Mouse (Mus musculus): ENCODE measurements at regions not wholly inside any gene's neighbourhood (a gene's known extent, or its start where the extent isn't known, plus 50 kb on each side); places are given as distances from the start of the nearest gene placed in this dataset.

GRCm38 (mm10) chr14:31942266-31942960, 86.4 kb upstream of the Galnt15 start:
- ATAC-seq (ENCODE audit: insufficient number of reproducible peaks, low FRiP score, low TSS enrichment) = no peak

- no peak for ATAC-seq (ENCODE audit: insufficient number of reproducible peaks, low FRiP score, low TSS enrichment)
Measured at GRCm38 (mm10) chr14:31944682-31945081, 84.1 kb upstream of the Galnt15 start.

- ATAC-seq (ENCODE audit: insufficient number of reproducible peaks, low FRiP score, low TSS enrichment) = no peak
Measured at GRCm38 (mm10) chr14:31945125-31945524, 83.7 kb upstream of the Galnt15 start.

GRCm38 (mm10) chr14:31946032-31946431, 82.8 kb upstream of the Galnt15 start:
- no peak for ATAC-seq (ENCODE audit: insufficient number of reproducible peaks, low FRiP score, low TSS enrichment)

GRCm38 (mm10) chr14:31947246-31947645, 81.5 kb upstream of the Galnt15 start:
- ATAC-seq (ENCODE audit: insufficient number of reproducible peaks, low FRiP score, low TSS enrichment) = no peak

GRCm38 (mm10) chr14:31951894-31952293, 76.9 kb upstream of the Galnt15 start:
- no peak for ATAC-seq (ENCODE audit: insufficient number of reproducible peaks, low FRiP score, low TSS enrichment)

GRCm38 (mm10) chr14:31953783-31954182, 75.0 kb upstream of the Galnt15 start:
- no peak for ATAC-seq (ENCODE audit: insufficient number of reproducible peaks, low FRiP score, low TSS enrichment)

- peak; percentile 79 for ATAC-seq (ENCODE audit: insufficient number of reproducible peaks, low FRiP score, low TSS enrichment)
Measured at GRCm38 (mm10) chr14:31954945-31955344, 73.8 kb upstream of the Galnt15 start.

- ATAC-seq (ENCODE audit: insufficient number of reproducible peaks, low FRiP score, low TSS enrichment) = no peak
Measured at GRCm38 (mm10) chr14:31957211-31957638, 71.6 kb upstream of the Galnt15 start.

GRCm38 (mm10) chr14:31960201-31960854, 68.5 kb upstream of the Galnt15 start:
- no peak for ATAC-seq (ENCODE audit: insufficient number of reproducible peaks, low FRiP score, low TSS enrichment)

GRCm38 (mm10) chr14:31961442-31961841, 67.3 kb upstream of the Galnt15 start:
- no peak for ATAC-seq (ENCODE audit: insufficient number of reproducible peaks, low FRiP score, low TSS enrichment)

- no peak for ATAC-seq (ENCODE audit: insufficient number of reproducible peaks, low FRiP score, low TSS enrichment)
Measured at GRCm38 (mm10) chr14:31963131-31963911, 65.5 kb upstream of the Galnt15 start.

GRCm38 (mm10) chr14:31964076-31964475, 64.7 kb upstream of the Galnt15 start:
- no peak for ATAC-seq (ENCODE audit: insufficient number of reproducible peaks, low FRiP score, low TSS enrichment)

- ATAC-seq (ENCODE audit: insufficient number of reproducible peaks, low FRiP score, low TSS enrichment) = no peak
Measured at GRCm38 (mm10) chr14:31964831-31965230, 64.0 kb upstream of the Galnt15 start.

- ATAC-seq (ENCODE audit: insufficient number of reproducible peaks, low FRiP score, low TSS enrichment) = no peak
Measured at GRCm38 (mm10) chr14:31969531-31969930, 59.3 kb upstream of the Galnt15 start.

- no peak for ATAC-seq (ENCODE audit: insufficient number of reproducible peaks, low FRiP score, low TSS enrichment)
Measured at GRCm38 (mm10) chr14:31970245-31970830, 58.5 kb upstream of the Galnt15 start.

- no peak for ATAC-seq (ENCODE audit: insufficient number of reproducible peaks, low FRiP score, low TSS enrichment)
Measured at GRCm38 (mm10) chr14:31970851-31971250, 57.9 kb upstream of the Galnt15 start.

GRCm38 (mm10) chr14:31973702-31974101, 55.1 kb upstream of the Galnt15 start:
- no peak for ATAC-seq (ENCODE audit: insufficient number of reproducible peaks, low FRiP score, low TSS enrichment)

GRCm38 (mm10) chr14:31978196-31978595, 50.6 kb upstream of the Galnt15 start:
- no peak for ATAC-seq (ENCODE audit: insufficient number of reproducible peaks, low FRiP score, low TSS enrichment)

GRCm38 (mm10) chr14:31978690-31979089, 50.1 kb upstream of the Galnt15 start:
- no peak for ATAC-seq (ENCODE audit: insufficient number of reproducible peaks, low FRiP score, low TSS enrichment)

Data from cerebellum, adult (tissue).